Mouse (Mus musculus): ENCODE measurements around the gene Cd19. TPM values are rescaled to one million over a fixed set of nuclear protein-coding genes. Genes with fewer than 3 reads are reported as not detected.

Cd19 gene
- total RNA-seq (2021), result 1 to 10 TPM in 1 of 2 experiments, under 1 TPM in 1; 0.70 to 1.4 TPM

GRCm38 (mm10) chr7:126414725-126415124 lies at the start of gene Cd19:
Gene Cd19 (minus strand): TSS chr7:126414889.
- no peak for DNase-seq (ENCODE audit: low spot score)
- intact Hi-C loops (cut with DNase I), result no loop called here

GRCm38 (mm10) chr7:126464121-126464520 lies 49.4 kb upstream of the Cd19 start:
- no peak for DNase-seq (ENCODE audit: low spot score)

GRCm38 (mm10) chr7:126463547-126463946 lies 48.9 kb upstream of the Cd19 start:
- intact Hi-C loops (cut with DNase I), result no loop called here
- no peak for DNase-seq (ENCODE audit: low spot score)

More at GRCm38 (mm10) chr7:126464121-126464520, 49.4 kb upstream of the Cd19 start:
- intact Hi-C loops (cut with DNase I), result no loop called here

- DNase-seq (ENCODE audit: low spot score), result no peak
- intact Hi-C loops (cut with DNase I), result no loop called here
Measured at GRCm38 (mm10) chr7:126463004-126463403, 48.3 kb upstream of the Cd19 start, which contains the start of gene Atp2a1. Gene Atp2a1 (minus strand): TSS chr7:126463108.

- intact Hi-C loops (cut with DNase I), result no loop called here
- DNase-seq (ENCODE audit: low spot score), result no peak
Measured at GRCm38 (mm10) chr7:126461626-126462025, 46.9 kb upstream of the Cd19 start.

GRCm38 (mm10) chr7:126460623-126461399 lies 46.1 kb upstream of the Cd19 start:
- DNase-seq (ENCODE audit: low spot score), result no peak
- intact Hi-C loops (cut with DNase I), result no loop called here

GRCm38 (mm10) chr7:126458844-126459618 lies 44.3 kb upstream of the Cd19 start:
- intact Hi-C loops (cut with DNase I), result no loop called here
- DNase-seq (ENCODE audit: low spot score), result no peak

- intact Hi-C loops (cut with DNase I), result no loop called here
- DNase-seq (ENCODE audit: low spot score), result no peak
Measured at GRCm38 (mm10) chr7:126458225-126458624, 43.5 kb upstream of the Cd19 start.

GRCm38 (mm10) chr7:126456382-126457266 lies 41.9 kb upstream of the Cd19 start:
- intact Hi-C loops (cut with DNase I), result no loop called here
- DNase-seq (ENCODE audit: low spot score), result no peak

GRCm38 (mm10) chr7:126455242-126455641 lies 40.6 kb upstream of the Cd19 start:
- DNase-seq (ENCODE audit: low spot score), result no peak
- intact Hi-C loops (cut with DNase I), result no loop called here

GRCm38 (mm10) chr7:126453861-126454260 lies 39.2 kb upstream of the Cd19 start:
- intact Hi-C loops (cut with DNase I), result no loop called here
- DNase-seq (ENCODE audit: low spot score), result no peak

- DNase-seq (ENCODE audit: low spot score), result no peak
- intact Hi-C loops (cut with DNase I), result no loop called here
Measured at GRCm38 (mm10) chr7:126452244-126452643, 37.6 kb upstream of the Cd19 start.

GRCm38 (mm10) chr7:126450641-126451040 lies 36.0 kb upstream of the Cd19 start:
- intact Hi-C loops (cut with DNase I), result no loop called here

GRCm38 (mm10) chr7:126449991-126450390 lies 35.3 kb upstream of the Cd19 start:
- no peak for DNase-seq (ENCODE audit: low spot score)
- intact Hi-C loops (cut with DNase I), result no loop called here

More at GRCm38 (mm10) chr7:126450641-126451040, 36.0 kb upstream of the Cd19 start:
- DNase-seq (ENCODE audit: low spot score), result no peak

GRCm38 (mm10) chr7:126448481-126448880 lies 33.8 kb upstream of the Cd19 start:
- intact Hi-C loops (cut with DNase I), result no loop called here
- DNase-seq (ENCODE audit: low spot score), result no peak

- intact Hi-C loops (cut with DNase I), result no loop called here
- no peak for DNase-seq (ENCODE audit: low spot score)
Measured at GRCm38 (mm10) chr7:126446217-126446616, 31.5 kb upstream of the Cd19 start.

- DNase-seq (ENCODE audit: low spot score), result no peak
- intact Hi-C loops (cut with DNase I), result no loop called here
Measured at GRCm38 (mm10) chr7:126445104-126445815, 30.6 kb upstream of the Cd19 start.

- DNase-seq (ENCODE audit: low spot score), result no peak
- intact Hi-C loops (cut with DNase I), result no loop called here
Measured at GRCm38 (mm10) chr7:126444536-126444935, 29.8 kb upstream of the Cd19 start.

GRCm38 (mm10) chr7:126443997-126444396 lies 29.3 kb upstream of the Cd19 start:
- no peak for DNase-seq (ENCODE audit: low spot score)
- intact Hi-C loops (cut with DNase I), result no loop called here

Data from heart, postnatal 25 days (tissue).